Mouse (Mus musculus) liver, embryonic 14.5 days (tissue): Measurements from ENCODE around the gene Rpl10-ps3. TPM values are rescaled to one million over a fixed set of nuclear protein-coding genes. Genes with fewer than 3 reads are reported as not detected.

ENCODE experiments used
- ATAC-seq: fragments of 200-750 bp; cut with Nextera tagmentation; 2 replicates; pipeline ENCODE4 v1.8.0; 2017; ENCODE audit warnings: moderate number of reproducible peaks, mild to moderate bottlenecking, moderate library complexity; ENCODE audit not compliant: insufficient read depth
- DNase-seq, 3 experiments: peaks; one replicate each; pipeline ENCODE4 v3.0.0-alpha.2; 2012 to 2013; ENCODE audit warnings: low read depth in 3 of 3, low spot score in 3 of 3
- H3K27ac ChIP-seq: fragments of 300-500 bp; sonication (generic); 2 replicates; pipeline ENCODE4 v1.5.1; 2014; ENCODE audit warnings: moderate library complexity, mild to moderate bottlenecking, control low read depth, inconsistent platforms
- H3K27me3 ChIP-seq: fragments of 300-500 bp; sonication (generic); 2 replicates; pipeline ENCODE4 v1.6.1; 2014; ENCODE audit warnings: mild to moderate bottlenecking, low read length, moderate library complexity; ENCODE audit not compliant: control insufficient read depth, insufficient read depth
- H3K36me3 ChIP-seq: fragments of 300-500 bp; sonication (generic); replicated peaks from 2 replicates; pipeline ENCODE4 v1.6.1; 2014; ENCODE audit warnings: low read depth; ENCODE audit not compliant: control insufficient read depth, insufficient read depth
- H3K4me1 ChIP-seq, 2 experiments: fragments of 200-500 bp in 1 of 2; fragments of 300-500 bp in 1 of 2; sonication (generic) in 1 of 2; replicated peaks; 2 replicates each; pipeline ENCODE4 v1.6.1; 2012 to 2014; ENCODE audit warnings: antibody characterized with exemption in 1 of 2, inconsistent platforms in 1 of 2, low read length in 1 of 2; ENCODE audit not compliant: control insufficient read depth in 2 of 2, insufficient read depth in 2 of 2
- H3K4me2 ChIP-seq: fragments of 300-500 bp; sonication (generic); 2 replicates; pipeline ENCODE4 v1.6.1; 2014; ENCODE audit warnings: low read depth, mild to moderate bottlenecking, control low read depth, moderate library complexity
- H3K4me3 ChIP-seq, 2 experiments: fragments of 200-500 bp in 1 of 2; fragments of 300-500 bp in 1 of 2; sonication (generic) in 1 of 2; 2 replicates each; pipeline ENCODE4 v1.5.1; 2012 to 2014; ENCODE audit warnings: low read depth in 2 of 2, low read length in 2 of 2, mild to moderate bottlenecking in 2 of 2, control low read depth in 1 of 2, inconsistent platforms in 1 of 2, moderate library complexity in 1 of 2; ENCODE audit not compliant: insufficient read depth in 1 of 2
- H3K9ac ChIP-seq: fragments of 300-500 bp; sonication (generic); replicated peaks from 2 replicates; pipeline ENCODE4 v1.6.1; 2014; ENCODE audit warnings: mild to moderate bottlenecking, control low read depth, moderate library complexity
- H3K9me3 ChIP-seq: fragments of 300-500 bp; sonication (generic); 2 replicates; pipeline ENCODE4 v1.6.1; 2016; ENCODE audit warnings: low read length, mixed read lengths; ENCODE audit not compliant: control insufficient read depth
- CTCF ChIP-seq: IDR thresholded peaks from 2 replicates; pipeline ENCODE4 v1.5.1; 2016; ENCODE audit warnings: antibody characterized with exemption, low read depth, control low read depth
- EP300 ChIP-seq: IDR thresholded peaks from 2 replicates; pipeline ENCODE4 v1.6.1; 2016; ENCODE audit warnings: antibody characterized with exemption, low read depth
- WGBS: fragments of 180-500 bp; shearing (Covaris S2); extraction: QIAGEN DNeasy Blood & Tissue Kit; methylation state at CpG from one replicate; pipeline ENCODE4 v1.1.7; 2014; ENCODE audit not compliant: insufficient replicate concordance; 5-methylcytosine and 5-hydroxymethylcytosine counted together
- polyA plus RNA-seq, 2 experiments: library from polyadenylated mRNA; depleted of rRNA in 1 of 2; stranded (reverse) in 1 of 2; unstranded in 1 of 2; fragments of >200 nt; fragmentation: Nextera tagmentation in 1 of 2; extraction: Ambion mirVana in 1 of 2; gene quantifications; 2 replicates each; pipeline versions ENCODE4 v1.2.1 to v1.2.3; 2012 to 2014

The Rpl10-ps3 gene
- polyA plus RNA-seq, 2 experiments: 66.7 to 308 TPM

DNA sequence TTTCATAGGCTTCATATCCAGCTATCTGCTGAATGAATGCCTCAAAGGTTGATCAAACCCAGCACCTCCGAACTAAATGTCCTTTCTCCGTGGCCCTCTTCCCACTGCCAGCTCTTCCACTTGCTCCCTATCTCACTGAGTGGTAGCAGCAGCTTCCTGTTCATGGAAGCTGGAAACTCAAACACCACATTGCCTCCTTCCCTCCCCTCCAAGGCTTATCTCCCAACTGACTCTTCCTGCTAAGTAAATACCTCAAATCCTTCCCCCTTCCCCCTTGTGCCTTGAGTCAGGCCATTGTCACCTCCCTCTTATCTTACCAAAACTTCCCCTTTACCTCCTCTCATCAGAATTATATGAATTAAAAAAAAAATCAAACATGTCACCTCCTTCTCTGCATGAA lies 19.2 kb upstream of the Rpl10-ps3 start:
- Histone ChIP-seq H3K27me3 (no peaks in the 10 kb centered on the region), H3K9ac (no peak overlapping the region), H3K4me3 (no peak overlapping the region), H3K36me3 (no peaks in the 10 kb centered on the region), H3K4me1 (peaks cover 0 to 3% of the 10 kb centered on the region in 2 experiments; a peak in 1 of 4 replicates), H3K4me2 (no peak overlapping the region), H3K9me3 (no peaks in the 10 kb centered on the region), H3K27ac (no peak overlapping the region)
- ATAC-seq (no peak), DNase-seq (no peak)
- WGBS: 11% methylated on average over 2 of the region's 2 CpGs
- TF ChIP-seq EP300 (no peak), CTCF (no peak)

DNA sequence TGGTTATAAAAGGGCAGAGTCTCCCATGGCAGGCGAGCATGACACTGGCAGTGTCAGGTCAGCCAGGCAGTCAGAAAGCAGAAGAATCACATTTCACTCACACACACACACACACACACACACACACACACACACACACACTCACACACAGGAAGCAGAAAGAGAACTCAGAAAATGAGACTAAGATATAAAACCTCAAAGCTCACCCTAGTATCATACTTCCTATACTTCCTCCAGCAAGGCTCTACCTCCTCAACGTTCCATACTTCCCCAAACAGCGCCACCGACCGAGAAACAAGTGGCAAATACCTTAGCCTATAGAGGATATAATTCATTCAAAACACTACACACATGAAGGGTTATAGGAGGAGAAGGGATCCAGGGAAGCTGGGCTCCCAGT lies 18.5 kb upstream of the Rpl10-ps3 start:
- Histone ChIP-seq H3K36me3 (no peaks in the 10 kb centered on the region), H3K4me2 (no peak overlapping the region), H3K27me3 (no peaks in the 10 kb centered on the region), H3K9me3 (no peaks in the 10 kb centered on the region), H3K4me3 (no peak overlapping the region), H3K9ac (no peak overlapping the region), H3K4me1 (peaks cover 0 to 3% of the 10 kb centered on the region in 2 experiments; a peak in 1 of 4 replicates), H3K27ac (no peak overlapping the region)
- WGBS: 9% methylated on average over 5 of the region's 5 CpGs
- no peak for DNase-seq
- TF ChIP-seq CTCF: no peak
- no peak for TF ChIP-seq EP300
- ATAC-seq: no peak

DNA sequence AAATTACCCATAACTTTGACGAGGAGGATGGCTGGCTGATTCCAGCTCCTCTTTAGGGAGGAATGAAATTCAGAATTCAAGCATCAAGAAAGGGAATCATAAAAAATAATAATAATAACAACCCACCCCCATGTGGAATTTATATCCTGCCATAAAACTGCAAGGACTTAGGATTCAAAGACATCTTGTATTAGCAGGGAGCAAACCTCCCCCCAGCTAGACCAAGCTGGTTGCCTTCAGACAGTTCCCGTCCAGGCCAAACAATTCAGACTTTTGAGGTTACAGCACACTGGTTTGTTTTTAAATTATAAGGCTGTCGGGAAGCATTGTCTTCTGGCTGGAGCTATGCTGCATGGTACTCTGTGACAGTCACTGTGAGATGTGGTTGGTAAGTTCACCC lies 17.8 kb upstream of the Rpl10-ps3 start:
- no peaks in the 10 kb centered on the region for H3K27me3 ChIP-seq
- peaks cover 0 to 3% of the 10 kb centered on the region in 2 experiments; a peak in 1 of 4 replicates for H3K4me1 ChIP-seq
- H3K4me2 ChIP-seq: no peak overlapping the region
- 42% methylated on average over 3 of the region's 3 CpGs for WGBS
- TF ChIP-seq CTCF: no peak
- TF ChIP-seq EP300: no peak
- no peak overlapping the region for H3K4me3 ChIP-seq
- ATAC-seq: no peak
- DNase-seq: no peak
- H3K27ac ChIP-seq: no peak overlapping the region
- no peaks in the 10 kb centered on the region for H3K9me3 ChIP-seq
- H3K36me3 ChIP-seq: no peaks in the 10 kb centered on the region
- no peak overlapping the region for H3K9ac ChIP-seq

DNA sequence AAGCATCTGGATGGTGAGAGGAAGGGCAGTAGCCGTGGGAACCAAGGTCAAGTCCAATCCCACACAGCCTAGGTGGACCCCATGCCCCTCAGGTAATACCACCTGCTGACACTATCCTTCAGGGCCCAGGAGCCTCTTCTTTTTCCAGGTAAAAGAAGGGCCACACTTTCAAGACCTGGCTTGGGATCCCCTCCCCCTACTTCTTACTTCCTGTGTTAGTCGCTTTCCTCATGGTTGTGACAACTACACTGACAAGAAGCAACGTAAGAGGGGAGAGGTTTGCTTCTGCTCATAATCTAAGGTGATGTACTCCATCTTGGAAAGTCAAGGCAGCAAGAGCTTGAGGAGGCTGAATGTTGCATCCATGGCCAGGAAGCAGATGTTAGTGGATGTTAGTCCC lies 15.6 kb upstream of the Rpl10-ps3 start:
- H3K27ac ChIP-seq: no peak overlapping the region
- no peaks in the 10 kb centered on the region for H3K9me3 ChIP-seq
- no peak overlapping the region for H3K4me2 ChIP-seq
- H3K36me3 ChIP-seq: no peaks in the 10 kb centered on the region
- no peak for TF ChIP-seq CTCF
- no peak for TF ChIP-seq EP300
- no peak overlapping the region for H3K4me3 ChIP-seq
- WGBS: 44% methylated on average over 3 of the region's 3 CpGs
- H3K27me3 ChIP-seq: no peaks in the 10 kb centered on the region
- H3K4me1 ChIP-seq: peaks cover 0 to 3% of the 10 kb centered on the region in 2 experiments; a peak in 1 of 4 replicates
- no peak overlapping the region for H3K9ac ChIP-seq
- DNase-seq (no peak), ATAC-seq (no peak)

DNA sequence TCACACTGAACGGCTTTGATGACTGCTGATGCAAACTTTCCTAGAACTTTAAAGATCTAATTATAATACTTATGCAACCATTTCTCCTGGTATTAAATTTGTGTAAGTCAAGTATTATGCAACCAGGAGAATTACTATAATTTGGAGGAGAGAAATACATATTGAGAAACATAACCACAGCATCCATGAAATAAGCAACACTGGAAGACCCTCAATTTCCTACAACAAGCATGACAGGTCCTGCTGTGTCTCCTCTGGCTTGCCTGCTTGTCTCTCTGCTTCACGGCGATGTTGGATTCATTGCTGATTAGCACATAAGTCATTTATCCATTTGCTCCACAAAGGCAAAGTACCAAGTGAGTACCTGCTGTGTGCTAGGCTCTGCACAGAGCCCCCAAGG lies 12.6 kb upstream of the Rpl10-ps3 start:
- WGBS: 70% methylated on average over 3 of the region's 3 CpGs
- ATAC-seq: no peak
- H3K4me2 ChIP-seq: no peak overlapping the region
- H3K9ac ChIP-seq: no peak overlapping the region
- TF ChIP-seq EP300: no peak
- TF ChIP-seq CTCF: no peak
- no peak for DNase-seq
- no peak overlapping the region for H3K4me3 ChIP-seq
- no peaks in the 10 kb centered on the region for H3K4me1 ChIP-seq
- H3K27me3 ChIP-seq: no peaks in the 10 kb centered on the region
- H3K27ac ChIP-seq: no peak overlapping the region
- H3K36me3 ChIP-seq: no peaks in the 10 kb centered on the region
- no peaks in the 10 kb centered on the region for H3K9me3 ChIP-seq
